Mouse (Mus musculus): ENCODE measurements around the gene Insm1.

DNA sequence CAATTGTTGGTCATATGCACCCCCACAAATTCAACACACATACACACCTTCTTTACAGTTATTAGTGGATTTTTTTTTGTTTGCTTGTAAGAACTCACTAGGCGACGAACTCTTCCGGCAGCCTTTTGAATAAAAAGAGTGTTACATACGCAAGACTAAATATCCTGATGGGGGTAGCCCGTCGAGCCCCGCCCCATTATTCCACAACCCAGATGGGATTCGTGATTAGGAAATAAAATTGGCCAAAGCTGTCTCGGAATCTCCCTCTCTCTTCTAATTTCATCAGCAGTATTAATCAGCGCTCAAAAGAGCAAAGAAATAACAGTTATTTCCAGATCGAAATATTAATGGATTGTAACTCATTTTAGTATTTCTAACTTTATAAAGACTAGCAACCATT is 1.9 kb upstream of the Insm1 start:
- TF ChIP-seq GATA1 (IDR thresholded peaks at IDR 0.05; ENCODE audit: low read length) (no peak), TAL1 (IDR thresholded peaks at IDR 0.05; ENCODE audit: low read length) (no peak)

Measured in erythroblast, embryonic 14.5 days (primary cell).